Mouse (Mus musculus) liver, embryonic 12.5 days (tissue): ENCODE results near the gene Hsd3b4. TPM values are rescaled to one million over a fixed set of nuclear protein-coding genes. Genes with fewer than 3 reads are reported as not detected.
"Not testable (repeated sequence)": the region's sequence is repeated elsewhere in the genome, so short reads cannot be mapped to it uniquely, and the experiment has no call there.

Experiments used
- ATAC-seq: fragments of 200-750 bp; cut with Nextera tagmentation; 2 replicates; pipeline ENCODE4 v1.8.0; 2017; ENCODE audit warnings: moderate number of reproducible peaks, mild to moderate bottlenecking, moderate library complexity
- H3K27ac ChIP-seq: fragments of 300-500 bp; sonication (generic); 2 replicates; pipeline ENCODE4 v1.5.1; 2016; ENCODE audit warnings: mild to moderate bottlenecking
- H3K27me3 ChIP-seq: fragments of 300-500 bp; sonication (generic); replicated peaks from 2 replicates; pipeline ENCODE4 v1.6.1; 2016; ENCODE audit warnings: mild to moderate bottlenecking, moderate library complexity
- H3K36me3 ChIP-seq: fragments of 300-500 bp; sonication (generic); 2 replicates; pipeline ENCODE4 v1.6.1; 2016; ENCODE audit warnings: mild to moderate bottlenecking, moderate library complexity
- H3K4me1 ChIP-seq: fragments of 300-500 bp; sonication (generic); 2 replicates; pipeline ENCODE4 v1.6.1; 2016
- H3K4me2 ChIP-seq: fragments of 300-500 bp; sonication (generic); 2 replicates; pipeline ENCODE4 v1.6.1; 2016; ENCODE audit warnings: mild to moderate bottlenecking, moderate library complexity
- H3K4me3 ChIP-seq: fragments of 300-500 bp; sonication (generic); 2 replicates; pipeline ENCODE4 v1.5.1; 2016; ENCODE audit warnings: mild to moderate bottlenecking, moderate library complexity
- H3K9ac ChIP-seq: fragments of 300-500 bp; sonication (generic); 2 replicates; pipeline ENCODE4 v1.6.1; 2016; ENCODE audit warnings: mild to moderate bottlenecking, moderate library complexity
- H3K9me3 ChIP-seq: fragments of 300-500 bp; sonication (generic); replicated peaks from 2 replicates; pipeline ENCODE4 v1.6.1; 2016; ENCODE audit warnings: mild to moderate bottlenecking, moderate library complexity
- WGBS: fragments of 180-500 bp; shearing (Covaris S2); methylation state at CpG from one replicate; pipeline ENCODE4 v1.1.7; 2016; ENCODE audit not compliant: insufficient replicate concordance; 5-methylcytosine and 5-hydroxymethylcytosine counted together
- polyA plus RNA-seq: library from polyadenylated mRNA; unstranded; fragments of >200 nt; fragmentation: Nextera tagmentation; extraction: Ambion mirVana; gene quantifications from 2 replicates; pipeline ENCODE4 v1.2.1, GENCODE M21; 2016

The Hsd3b4 gene
- 0.08 TPM in 2 replicates for polyA plus RNA-seq

DNA sequence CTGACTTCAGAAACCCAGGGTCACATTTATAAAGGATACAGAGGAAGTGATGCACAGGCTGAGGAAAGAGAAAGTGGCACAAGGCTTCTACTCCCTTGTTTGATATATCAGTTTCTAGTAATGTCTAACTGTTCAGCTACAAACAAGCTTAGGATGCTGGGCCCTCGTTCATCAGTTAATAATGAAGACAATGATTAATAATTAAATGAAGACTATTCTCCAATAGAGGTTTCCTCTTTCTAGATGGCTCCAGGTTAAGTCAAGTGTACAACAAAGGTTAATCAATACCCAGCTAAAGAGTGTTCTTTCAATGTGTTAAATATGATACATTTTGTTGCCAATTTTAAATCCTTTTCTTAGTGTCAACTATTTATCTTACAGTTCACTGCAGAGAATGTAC, at the start of gene Hsd3b4:
Gene Hsd3b4, minus strand, starts transcription at position 101 of the 400 bp plus-strand sequence.
- not testable (repeated sequence) for H3K4me2 ChIP-seq, H3K36me3 ChIP-seq, H3K27ac ChIP-seq, H3K9ac ChIP-seq, H3K4me3 ChIP-seq, H3K27me3 ChIP-seq, H3K4me1 ChIP-seq, H3K9me3 ChIP-seq, ATAC-seq
- no CpG with 5 or more reads among the region's 1 CpGs for WGBS

- not testable (repeated sequence) for ATAC-seq, H3K9me3 ChIP-seq, H3K4me2 ChIP-seq, H3K9ac ChIP-seq, H3K36me3 ChIP-seq, H3K27me3 ChIP-seq, H3K4me3 ChIP-seq, H3K27ac ChIP-seq, H3K4me1 ChIP-seq
- no CpG with 5 or more reads among the region's 1 CpGs for WGBS
Observed at GRCm38 (mm10) chr3:98550832-98551231, 40.5 kb upstream of the Hsd3b4 start.

GRCm38 (mm10) chr3:98550215-98550614, 39.9 kb upstream of the Hsd3b4 start:
- H3K36me3 ChIP-seq, H3K4me2 ChIP-seq, H3K9me3 ChIP-seq, H3K27me3 ChIP-seq, H3K27ac ChIP-seq, H3K4me1 ChIP-seq, H3K4me3 ChIP-seq, H3K9ac ChIP-seq: not testable (repeated sequence)
- peak; percentile 13; the same call in 1 of the 2 replicates for ATAC-seq
- no CpG with 5 or more reads among the region's 2 CpGs for WGBS

GRCm38 (mm10) chr3:98548495-98548894, 38.2 kb upstream of the Hsd3b4 start:
- not testable (repeated sequence) for ATAC-seq, H3K36me3 ChIP-seq, H3K27me3 ChIP-seq, H3K27ac ChIP-seq, H3K4me2 ChIP-seq, H3K9ac ChIP-seq, H3K4me1 ChIP-seq, H3K4me3 ChIP-seq, H3K9me3 ChIP-seq
- no CpG with 5 or more reads among the region's 1 CpGs for WGBS

GRCm38 (mm10) chr3:98547641-98548040, 37.3 kb upstream of the Hsd3b4 start:
- H3K36me3 ChIP-seq, H3K27ac ChIP-seq, H3K4me3 ChIP-seq, H3K4me2 ChIP-seq, H3K27me3 ChIP-seq, H3K9me3 ChIP-seq, ATAC-seq, H3K4me1 ChIP-seq, H3K9ac ChIP-seq: not testable (repeated sequence)

DNA sequence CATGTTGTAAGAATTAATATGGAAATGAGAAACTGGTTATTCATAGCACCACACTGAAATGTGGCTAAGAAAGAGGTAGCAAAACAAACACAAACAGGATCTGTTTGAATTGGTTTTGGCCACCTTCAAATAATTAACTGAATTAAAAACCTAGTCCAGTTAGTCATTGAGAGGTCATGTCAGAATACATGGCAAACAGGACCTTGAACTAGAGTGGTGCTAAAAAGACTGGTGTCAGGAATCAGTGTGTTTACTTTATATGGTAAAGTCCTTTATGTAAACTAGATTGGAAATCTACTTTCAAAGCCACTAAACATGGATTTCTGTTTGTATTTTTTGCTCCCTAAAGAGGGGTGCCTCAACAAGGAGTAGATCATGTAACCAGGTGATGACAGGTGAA, 14.7 kb upstream of the Hsd3b4 start:
- not testable (repeated sequence) for ATAC-seq

GRCm38 (mm10) chr3:98524552-98524951, 14.2 kb upstream of the Hsd3b4 start:
- not testable (repeated sequence) for H3K4me3 ChIP-seq, H3K4me2 ChIP-seq, H3K9ac ChIP-seq, H3K36me3 ChIP-seq, H3K27me3 ChIP-seq, H3K9me3 ChIP-seq, ATAC-seq, H3K4me1 ChIP-seq, H3K27ac ChIP-seq
- WGBS: no CpG with 5 or more reads among the region's 1 CpGs

More for the DNA sequence above, 14.7 kb upstream of the Hsd3b4 start:
- H3K9ac ChIP-seq, H3K27me3 ChIP-seq, H3K27ac ChIP-seq, H3K4me2 ChIP-seq, H3K4me3 ChIP-seq, H3K4me1 ChIP-seq, H3K9me3 ChIP-seq, H3K36me3 ChIP-seq: not testable (repeated sequence)

- not testable (repeated sequence) for H3K4me2 ChIP-seq, H3K27me3 ChIP-seq, ATAC-seq, H3K36me3 ChIP-seq, H3K9ac ChIP-seq, H3K4me1 ChIP-seq, H3K27ac ChIP-seq, H3K9me3 ChIP-seq, H3K4me3 ChIP-seq
- WGBS: 69% methylated on average over 1 of the region's 2 CpGs
Observed at GRCm38 (mm10) chr3:98522779-98523178, 12.5 kb upstream of the Hsd3b4 start.

DNA sequence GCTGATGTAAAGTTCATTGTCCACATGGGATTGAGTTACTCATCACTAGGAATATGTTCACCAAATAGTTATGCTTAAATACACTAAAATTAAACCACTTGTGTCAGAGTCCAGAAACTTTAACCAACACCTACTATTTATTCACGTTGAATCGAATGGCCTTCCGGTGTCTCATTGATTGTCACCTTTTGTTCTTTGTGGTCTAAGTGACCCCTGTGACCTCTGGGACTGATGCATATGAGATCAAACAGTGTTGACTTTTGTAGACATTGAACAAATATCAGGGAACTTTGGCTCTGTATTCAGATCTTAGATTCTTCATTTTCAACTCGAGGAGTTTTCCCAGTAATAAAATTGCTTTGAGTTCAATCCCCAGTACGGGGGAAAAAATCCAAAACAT, 3.1 kb downstream of the Hsd3b4 start:
- ATAC-seq: peak; percentile 62; the same call in 1 of the 2 replicates
- H3K9ac ChIP-seq, H3K27me3 ChIP-seq, H3K4me1 ChIP-seq, H3K9me3 ChIP-seq, H3K4me3 ChIP-seq, H3K4me2 ChIP-seq, H3K36me3 ChIP-seq, H3K27ac ChIP-seq: not testable (repeated sequence)
- no CpG with 5 or more reads among the region's 5 CpGs for WGBS

- H3K27me3 ChIP-seq, H3K36me3 ChIP-seq, H3K9ac ChIP-seq, ATAC-seq, H3K27ac ChIP-seq, H3K4me1 ChIP-seq, H3K4me2 ChIP-seq, H3K4me3 ChIP-seq, H3K9me3 ChIP-seq: not testable (repeated sequence)
Observed at GRCm38 (mm10) chr3:98497401-98497800, 12.9 kb downstream of the Hsd3b4 start.

- no CpG with 5 or more reads among the region's 2 CpGs for WGBS
- not testable (repeated sequence) for H3K9ac ChIP-seq, H3K4me1 ChIP-seq, H3K27ac ChIP-seq, H3K4me3 ChIP-seq, H3K4me2 ChIP-seq, H3K36me3 ChIP-seq, H3K27me3 ChIP-seq, H3K9me3 ChIP-seq
- ATAC-seq: 0 out of 2 replicates have a peak, but pooled peaks have one; percentile 30
Observed at GRCm38 (mm10) chr3:98496762-98497161, 13.6 kb downstream of the Hsd3b4 start.

DNA sequence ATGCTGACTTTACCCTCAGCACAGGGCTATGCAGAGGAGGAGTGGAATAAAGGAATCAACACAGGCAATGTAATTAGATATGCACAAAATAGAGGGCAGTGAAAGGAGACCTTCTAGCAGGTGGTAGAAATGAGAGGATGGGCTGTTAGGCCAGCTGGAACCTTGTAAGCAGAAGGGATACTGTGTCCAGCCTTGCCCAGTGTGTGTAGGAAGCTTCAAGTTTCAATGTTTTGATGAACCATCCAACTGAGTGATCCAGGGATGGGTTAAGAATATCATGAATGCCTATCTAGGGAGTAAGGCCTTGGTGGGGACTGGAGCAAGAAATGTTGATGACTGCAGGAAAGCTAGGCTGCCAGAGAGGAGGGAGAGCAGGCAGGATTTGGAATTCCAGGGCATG, 15.3 kb downstream of the Hsd3b4 start:
- H3K4me2 ChIP-seq, ATAC-seq, H3K36me3 ChIP-seq, H3K27ac ChIP-seq, H3K4me1 ChIP-seq, H3K27me3 ChIP-seq, H3K4me3 ChIP-seq, H3K9ac ChIP-seq, H3K9me3 ChIP-seq: not testable (repeated sequence)

- H3K4me1 ChIP-seq, H3K9ac ChIP-seq, H3K4me3 ChIP-seq, H3K27ac ChIP-seq, H3K9me3 ChIP-seq, H3K36me3 ChIP-seq, H3K4me2 ChIP-seq, ATAC-seq, H3K27me3 ChIP-seq: not testable (repeated sequence)
Observed at GRCm38 (mm10) chr3:98494184-98494583, 16.1 kb downstream of the Hsd3b4 start.

- ATAC-seq, H3K27me3 ChIP-seq, H3K9ac ChIP-seq, H3K27ac ChIP-seq, H3K4me3 ChIP-seq, H3K4me1 ChIP-seq, H3K9me3 ChIP-seq, H3K36me3 ChIP-seq, H3K4me2 ChIP-seq: not testable (repeated sequence)
Observed at GRCm38 (mm10) chr3:98471499-98471898, 38.8 kb downstream of the Hsd3b4 start.
